Mouse (Mus musculus) ovary, postnatal 14 days (tissue): ENCODE results near the gene Wdr35.
"Not testable (repeated sequence)": the region's sequence is repeated elsewhere in the genome, so short reads cannot be mapped to it uniquely, and the experiment has no call there.

ENCODE experiments used
- DNase-seq: peaks from one replicate; pipeline ENCODE4 v3.0.0; 2022; ENCODE audit warnings: low spot score

Wdr35 gene

DNA sequence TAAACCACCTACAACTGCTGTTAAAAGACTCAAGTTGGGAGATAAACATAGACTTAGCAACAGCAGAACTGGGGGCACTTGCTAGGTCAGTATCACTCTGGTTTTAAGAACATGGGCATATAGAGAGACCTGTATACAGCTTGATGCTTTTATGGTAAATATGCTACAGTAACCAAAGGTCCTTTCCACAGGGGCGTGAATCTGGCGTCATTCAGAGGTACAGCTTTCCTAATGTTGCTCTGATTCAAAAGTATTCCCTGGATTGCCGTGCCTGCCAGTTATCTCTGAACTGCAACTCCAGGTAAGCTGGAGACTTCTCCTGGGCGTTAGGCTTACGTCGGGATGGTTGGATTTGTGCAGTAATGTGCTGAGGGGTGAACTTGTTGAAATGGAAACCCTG is 34.1 kb downstream of the Wdr35 start:
- DNase-seq: no peak

DNA sequence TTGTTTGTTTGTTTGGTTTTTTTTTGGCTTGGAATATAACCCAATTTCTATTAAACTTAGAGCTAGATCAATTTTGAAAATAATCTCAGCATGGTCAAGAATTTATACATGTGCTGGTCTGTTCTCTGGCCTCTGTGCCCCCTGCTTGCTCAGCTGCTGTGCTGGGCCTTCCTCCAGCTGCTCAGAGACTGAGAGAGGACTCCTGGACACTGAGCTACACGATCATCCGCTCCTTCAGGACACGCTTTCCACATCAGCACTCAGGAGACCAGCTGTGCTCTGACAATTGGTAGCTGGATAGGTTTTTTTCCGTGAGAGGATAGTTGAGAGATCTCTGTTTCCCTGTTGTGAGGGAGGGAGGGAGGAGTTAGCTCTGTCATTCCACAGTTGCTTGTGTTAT is 36.6 kb downstream of the Wdr35 start:
- DNase-seq: no peak

DNA sequence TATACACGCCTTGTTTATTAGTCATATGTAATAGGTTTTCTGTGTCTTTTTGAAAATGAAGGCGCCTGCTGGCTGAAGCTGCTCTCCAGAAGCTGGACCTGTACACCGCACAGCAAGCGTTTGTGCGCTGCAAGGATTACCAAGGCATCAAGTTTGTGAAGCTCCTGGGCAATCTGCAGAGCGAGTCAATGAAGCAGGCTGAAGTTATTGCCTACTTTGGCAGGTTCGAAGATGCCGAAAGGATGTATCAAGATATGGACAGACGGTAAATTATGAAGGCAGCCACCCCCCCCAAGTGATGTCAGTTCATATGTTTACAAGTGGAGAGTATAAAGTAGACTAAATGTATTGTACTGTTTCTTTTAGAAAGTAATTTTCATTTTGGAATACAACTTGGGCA is 42.7 kb downstream of the Wdr35 start:
- no peak for DNase-seq

DNA sequence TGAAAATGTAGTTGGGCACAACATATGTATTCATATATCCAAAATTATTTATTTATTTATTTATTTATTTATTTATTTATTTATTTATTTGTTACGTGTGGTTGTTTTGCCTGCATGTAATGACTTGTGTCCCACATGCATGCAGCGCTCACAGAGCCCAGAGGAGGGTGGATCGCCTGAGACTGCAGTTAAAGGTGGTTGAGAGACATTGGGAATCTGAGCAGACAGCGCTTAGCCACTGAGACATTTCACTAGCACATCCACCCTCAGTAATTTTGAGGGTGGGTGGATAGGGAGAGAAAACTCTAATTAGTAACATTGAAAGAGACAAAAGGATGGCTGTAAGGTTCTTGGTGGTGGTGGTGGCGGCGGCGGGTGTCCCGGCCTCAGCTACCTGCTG is 46.7 kb downstream of the Wdr35 start:
- DNase-seq: no peak

DNA sequence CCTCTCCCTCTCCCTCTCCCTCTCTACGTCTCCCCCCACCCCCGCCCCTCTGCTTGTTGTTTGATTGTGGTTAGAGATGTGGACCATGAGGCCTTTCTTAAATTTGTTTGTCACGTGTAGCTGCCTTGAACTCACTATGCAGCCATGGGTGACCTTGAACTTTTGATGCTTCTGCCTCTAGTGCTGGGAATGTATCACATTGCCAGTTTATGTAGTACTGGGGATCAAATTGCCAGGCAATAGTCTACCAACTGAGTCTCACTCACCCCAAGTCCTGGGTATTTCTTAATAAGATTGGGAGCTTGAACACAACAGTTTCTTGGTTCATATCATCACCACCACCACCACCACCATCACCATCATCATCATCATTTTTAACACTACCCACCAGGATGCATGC is 47.3 kb downstream of the Wdr35 start:
- no peak for DNase-seq

DNA sequence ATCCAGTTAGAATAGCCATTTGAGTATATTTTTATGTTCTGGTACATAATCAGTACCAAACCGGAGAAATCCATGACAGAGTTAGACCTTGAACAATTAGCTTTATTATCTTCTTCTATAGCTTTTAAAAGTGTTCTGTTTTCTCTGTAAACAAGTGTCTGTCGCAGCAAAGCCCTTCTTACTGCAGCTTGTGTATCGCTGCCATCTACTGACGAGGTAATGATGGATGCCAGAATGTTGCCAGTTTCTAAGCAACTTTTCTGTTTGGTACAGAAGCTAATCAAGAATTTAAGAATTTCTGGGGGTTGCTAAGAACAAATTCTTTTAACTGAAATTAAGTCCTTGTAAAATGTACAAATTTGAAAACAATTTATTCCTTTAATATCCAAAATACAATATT is 49.3 kb downstream of the Wdr35 start:
- no peak for DNase-seq

DNA sequence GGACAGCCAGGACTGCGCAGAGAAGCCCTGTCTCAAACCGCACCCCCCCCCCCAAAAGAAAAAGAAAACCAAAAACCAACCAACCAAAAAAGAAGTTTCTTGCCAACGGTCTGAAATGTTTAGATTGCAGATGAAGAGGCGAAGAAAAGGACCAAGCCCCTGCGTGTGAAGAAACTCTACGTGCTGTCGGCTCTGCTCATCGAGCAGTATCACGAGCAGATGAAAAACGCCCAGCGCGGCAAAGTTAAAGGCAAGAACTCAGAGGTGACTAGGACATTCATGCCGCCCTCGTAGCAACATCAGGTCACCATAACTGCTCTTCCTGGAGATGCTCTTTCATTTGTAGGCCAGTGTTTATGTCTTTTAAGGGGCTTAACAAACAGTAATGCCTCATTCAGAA is 50.4 kb downstream of the Wdr35 start:
- no peak for DNase-seq

DNA sequence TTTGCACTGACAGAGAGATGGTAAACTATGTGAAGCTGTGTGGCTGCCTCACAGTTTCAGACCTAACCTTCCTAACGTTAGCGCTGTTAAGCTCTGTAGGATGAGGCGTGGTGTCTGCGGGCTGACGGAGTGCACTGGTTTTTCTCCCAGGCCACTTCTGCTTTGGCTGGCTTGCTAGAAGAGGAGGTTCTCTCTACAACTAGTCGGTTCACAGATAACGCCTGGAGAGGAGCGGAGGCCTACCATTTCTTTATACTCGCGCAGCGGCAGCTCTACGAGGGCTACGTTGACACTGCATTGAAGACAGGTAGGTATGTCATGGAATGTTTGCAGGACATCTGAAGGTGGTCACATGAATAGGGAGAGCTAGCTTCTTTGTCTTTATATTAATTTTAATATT is 51.0 kb downstream of the Wdr35 start:
- no peak for DNase-seq

DNA sequence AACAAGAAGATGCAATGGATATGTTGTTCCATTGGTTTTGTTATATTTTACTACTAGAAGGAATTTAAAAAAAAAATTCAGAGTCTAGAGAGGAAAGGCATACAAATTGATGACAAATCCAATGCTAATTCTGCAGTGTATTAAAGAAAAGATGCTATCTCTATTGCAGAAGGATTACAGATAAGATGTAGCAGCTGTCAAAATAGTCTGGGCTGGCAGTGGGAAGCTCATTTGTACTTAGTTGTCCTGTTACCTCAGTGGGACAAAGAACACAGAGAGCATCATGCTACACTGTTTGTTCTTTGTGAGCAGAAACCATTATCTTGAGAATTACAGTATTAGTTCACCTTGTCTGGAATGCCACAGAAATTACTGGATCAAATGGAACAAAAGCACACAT is 53.2 kb downstream of the Wdr35 start:
- no peak for DNase-seq

DNA sequence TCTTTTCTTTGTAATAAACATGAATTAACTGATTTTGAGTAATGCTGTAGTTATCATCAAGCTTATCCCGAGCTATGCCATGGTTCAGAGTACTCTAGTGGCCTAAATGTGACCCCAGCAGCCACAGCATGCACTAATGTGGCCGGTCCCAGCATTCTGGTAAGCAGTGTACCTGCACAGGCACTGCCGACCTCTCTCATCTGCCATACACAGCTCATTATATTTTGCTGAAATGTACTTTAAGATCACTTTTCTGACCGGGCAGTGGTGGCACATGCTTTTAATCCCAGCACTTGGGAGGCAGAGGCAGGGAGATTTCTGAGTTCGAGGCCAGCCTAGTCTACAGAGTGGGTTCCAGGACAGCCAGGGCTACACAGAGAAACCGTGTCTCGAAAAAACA is 55.1 kb downstream of the Wdr35 start:
- not testable (repeated sequence) for DNase-seq

DNA sequence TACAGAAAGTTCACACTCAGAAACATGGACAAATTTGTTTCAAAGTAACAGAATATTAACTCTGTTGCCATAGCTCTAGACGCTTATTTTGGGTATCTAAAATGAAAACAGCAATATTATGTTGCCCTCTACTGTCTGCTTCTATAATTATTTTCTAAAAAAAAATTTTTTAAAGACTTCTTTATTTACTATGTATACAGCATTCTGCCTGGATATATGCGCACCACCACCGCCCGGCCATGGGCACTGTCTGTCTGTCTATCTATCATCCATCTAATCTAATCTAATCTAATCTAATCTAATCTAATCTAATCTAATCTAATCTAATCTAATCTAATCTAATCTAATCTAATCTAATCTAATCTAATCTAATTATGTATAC is 55.8 kb downstream of the Wdr35 start:
- DNase-seq: no peak

DNA sequence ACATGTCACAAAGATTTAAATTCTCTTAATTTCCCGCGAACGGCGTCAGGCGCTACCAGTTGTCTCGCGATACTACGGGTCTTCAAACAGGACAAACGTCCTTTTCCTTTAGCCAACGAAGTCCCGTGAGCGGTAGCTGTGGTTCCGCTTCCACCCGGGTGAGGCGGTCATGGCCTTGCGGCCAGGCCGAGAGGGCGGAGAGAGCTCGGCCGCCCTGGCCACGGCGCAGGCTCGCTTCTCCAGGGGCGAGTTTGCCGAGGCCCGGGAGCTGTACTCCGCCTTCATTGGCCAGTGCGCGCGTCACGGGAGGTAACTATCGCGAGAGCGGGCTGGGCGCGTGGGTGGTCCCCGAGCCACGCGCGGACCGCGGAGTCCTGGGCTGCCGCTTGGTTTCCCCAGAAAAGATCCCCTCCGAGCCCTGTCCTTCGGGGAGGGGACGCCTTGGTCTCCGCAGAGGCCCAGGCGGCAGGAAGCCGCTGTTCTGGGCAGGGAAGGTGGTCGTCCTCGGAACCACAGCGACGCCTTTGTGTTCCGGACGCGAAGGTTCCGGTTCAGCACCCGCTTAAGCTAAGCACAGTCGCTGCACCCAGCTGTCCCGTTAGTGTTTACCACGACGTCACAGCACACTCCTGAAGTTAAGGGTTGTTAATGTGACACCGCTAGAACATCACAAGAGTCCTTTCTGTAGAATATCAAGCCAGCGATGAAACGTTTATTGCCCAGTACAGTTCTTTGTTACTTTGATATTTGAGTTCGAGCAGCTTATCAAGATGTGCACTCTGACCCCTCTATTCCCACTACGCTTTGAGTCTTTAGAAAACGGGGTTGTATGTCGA is 56.4 kb downstream of the Wdr35 start, which contains the start of gene Ttc32:
Ttc32 (plus strand) TSS at position 110 of the 836 bp plus-strand sequence.
- peak; percentile 92 for DNase-seq

DNA sequence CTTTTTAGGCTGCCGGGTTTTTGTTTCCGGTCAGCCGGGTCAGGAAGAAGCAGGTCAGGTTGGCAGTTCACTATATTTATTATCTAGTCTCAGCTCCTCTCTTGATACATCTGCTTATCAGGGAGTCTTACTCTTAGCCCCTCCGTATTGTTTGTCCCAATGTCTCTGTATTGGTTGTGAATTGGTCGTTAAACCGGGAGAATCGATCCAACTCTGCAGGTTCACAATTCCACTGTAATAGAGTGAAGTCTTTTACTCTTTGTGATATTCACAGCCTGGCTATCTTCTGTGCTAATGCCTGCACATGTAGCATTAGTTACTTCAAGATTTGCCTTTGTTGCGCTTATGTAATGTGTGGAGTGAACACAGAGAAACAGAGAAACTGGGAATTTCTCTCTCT is 57.5 kb downstream of the Wdr35 start:
- DNase-seq: no peak

DNA sequence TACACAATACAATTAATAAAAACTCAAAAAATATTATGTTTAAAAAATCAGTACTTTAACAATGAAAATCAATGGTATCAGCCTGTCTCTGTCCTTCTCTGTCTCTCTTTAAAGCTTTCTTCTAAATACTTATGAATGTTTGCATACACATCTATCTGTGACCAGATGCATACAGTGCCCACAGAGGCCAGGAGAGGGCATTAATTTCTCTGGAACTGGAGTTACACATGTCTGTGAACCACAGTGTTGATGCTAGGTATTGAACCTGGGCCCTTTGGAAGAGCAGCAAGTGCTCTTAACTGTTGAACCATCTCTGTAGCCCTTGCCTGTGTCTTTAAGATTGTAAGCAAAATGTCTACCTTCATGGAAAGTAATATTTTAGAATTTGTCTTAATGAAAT is 59.4 kb downstream of the Wdr35 start:
- no peak for DNase-seq

DNA sequence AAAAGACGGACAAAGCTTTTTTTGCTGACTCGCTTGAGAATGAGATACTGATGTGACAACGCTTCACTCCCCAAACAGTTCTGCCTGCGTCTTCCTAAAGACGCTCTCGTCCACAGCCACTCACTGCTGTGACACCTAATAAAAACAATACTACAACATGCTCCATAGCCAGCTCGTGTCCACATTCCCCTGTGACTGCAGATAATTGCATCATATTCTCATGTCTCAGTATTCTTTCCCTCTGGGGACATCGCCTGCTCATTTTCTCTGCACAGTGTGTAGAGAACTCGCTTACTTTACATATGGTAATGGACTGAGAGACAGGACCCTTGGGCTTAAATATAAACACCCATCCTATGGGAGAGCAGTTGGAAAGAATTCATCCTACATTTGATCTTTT is 62.7 kb downstream of the Wdr35 start:
- DNase-seq: no peak

DNA sequence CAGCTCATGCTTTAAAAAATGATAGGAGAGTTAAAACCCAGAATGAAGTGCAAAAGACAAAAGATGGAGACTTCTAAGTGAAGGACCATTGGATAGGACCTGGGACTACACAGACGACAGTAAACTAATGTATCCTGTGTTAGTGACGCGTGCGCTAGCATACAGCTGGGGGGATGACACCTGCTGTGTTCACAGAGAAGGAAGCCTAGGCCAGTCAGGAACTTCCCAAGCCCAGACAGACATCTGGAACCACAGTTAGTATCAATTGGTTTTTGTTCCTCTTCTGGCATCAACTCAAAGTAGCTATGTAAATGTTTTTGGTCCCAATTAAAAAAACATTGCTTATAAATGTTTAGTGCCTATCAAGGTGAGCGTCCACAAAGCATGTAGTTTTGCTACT is 66.5 kb downstream of the Wdr35 start:
- DNase-seq: no peak

DNA sequence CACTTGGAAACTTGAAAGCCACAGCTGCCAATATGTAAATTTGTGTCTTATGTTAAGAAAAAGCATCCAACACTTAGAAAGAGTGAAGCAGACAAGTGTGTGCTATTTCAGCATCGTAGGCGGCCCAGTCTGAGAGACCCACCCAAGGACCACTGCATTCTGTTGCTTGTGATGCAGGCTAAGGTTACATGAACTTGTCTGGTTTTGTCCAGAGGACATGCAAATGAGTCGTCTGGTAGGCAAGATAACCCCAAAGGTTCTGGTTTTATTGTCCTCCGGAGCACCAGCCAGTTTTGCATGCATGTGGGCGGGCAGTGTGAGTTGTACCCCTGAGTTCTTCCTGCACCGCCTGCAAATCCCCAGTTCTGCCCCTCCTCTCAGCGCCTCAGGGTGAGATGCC is 67.0 kb downstream of the Wdr35 start:
- no peak for DNase-seq

DNA sequence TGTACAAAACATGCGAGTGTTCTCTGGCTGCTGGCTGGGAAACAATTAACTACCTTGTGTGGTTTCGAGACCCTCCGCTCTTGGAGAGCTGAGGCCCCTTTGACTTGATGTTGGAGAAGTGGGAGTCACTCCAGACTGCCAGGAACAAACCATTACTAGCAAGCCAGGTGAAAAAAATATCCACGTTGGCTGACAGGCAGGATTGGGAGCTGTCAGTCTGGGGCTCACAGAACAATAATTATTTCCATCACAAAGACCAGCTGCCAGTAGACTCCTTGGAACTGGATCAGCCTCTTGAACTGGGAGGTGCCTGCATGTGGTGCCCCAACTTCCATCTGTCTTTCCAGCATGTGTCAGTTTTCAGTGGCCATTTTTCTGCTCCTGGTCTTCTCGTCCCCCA is 68.6 kb downstream of the Wdr35 start:
- no peak for DNase-seq

DNA sequence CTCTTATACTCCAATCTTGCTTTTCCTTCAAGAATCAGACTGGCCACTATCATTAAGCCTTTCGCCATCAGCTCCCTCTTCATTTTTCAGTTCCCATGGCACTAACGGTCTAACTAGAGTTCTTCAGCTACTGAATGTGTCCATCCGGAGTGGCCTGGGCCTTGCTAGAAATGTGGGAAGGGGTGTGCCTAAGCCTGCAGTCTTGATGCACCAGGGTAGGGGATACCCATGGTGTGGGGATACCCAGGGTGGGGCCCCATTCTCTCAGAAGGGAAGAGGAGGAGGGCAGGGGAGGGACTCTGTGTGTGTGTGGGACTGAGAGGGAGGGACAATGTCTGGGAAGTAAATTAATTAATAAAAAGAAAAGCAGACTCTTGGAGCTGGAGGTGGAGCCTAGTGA is 69.1 kb downstream of the Wdr35 start:
- no peak for DNase-seq

DNA sequence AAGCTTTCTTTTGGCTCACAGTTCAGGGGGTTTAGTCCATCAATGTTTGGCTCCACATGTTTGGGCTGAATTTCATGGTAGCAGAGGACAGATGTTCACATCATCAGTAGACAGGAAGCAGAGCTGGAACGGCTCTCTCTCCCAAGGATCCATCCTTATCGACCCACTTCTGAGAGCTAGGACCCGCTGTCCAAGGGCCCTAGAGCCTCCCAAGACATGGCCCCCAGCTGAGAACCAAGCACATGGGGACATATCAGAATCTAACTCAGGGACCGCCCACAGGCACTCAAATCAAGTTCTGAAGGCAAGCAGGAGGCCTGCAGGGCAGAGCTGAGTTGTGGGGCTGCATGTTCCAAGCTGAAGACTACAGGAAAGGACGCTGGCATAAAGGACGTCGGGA is 71.0 kb downstream of the Wdr35 start:
- no peak for DNase-seq

DNA sequence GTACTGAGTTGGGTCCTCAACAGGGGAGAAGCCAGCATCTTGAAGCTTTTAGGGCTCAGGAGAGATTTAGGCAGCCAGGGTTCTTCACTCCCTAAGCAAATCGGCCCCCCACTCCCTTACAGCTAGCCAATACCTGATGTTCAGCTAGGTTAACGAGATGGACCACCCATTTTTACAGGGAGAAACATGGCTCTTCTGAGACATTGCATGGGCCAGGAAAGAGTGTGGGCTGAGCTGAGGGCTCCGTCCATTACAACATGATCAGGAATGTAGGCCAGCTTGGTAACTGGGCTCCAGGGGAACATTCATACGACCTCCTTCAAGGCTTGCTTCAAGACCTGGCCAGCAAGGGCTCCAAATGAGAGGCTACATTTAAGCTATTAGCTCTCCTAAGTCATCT is 73.0 kb downstream of the Wdr35 start:
- no peak for DNase-seq

DNA sequence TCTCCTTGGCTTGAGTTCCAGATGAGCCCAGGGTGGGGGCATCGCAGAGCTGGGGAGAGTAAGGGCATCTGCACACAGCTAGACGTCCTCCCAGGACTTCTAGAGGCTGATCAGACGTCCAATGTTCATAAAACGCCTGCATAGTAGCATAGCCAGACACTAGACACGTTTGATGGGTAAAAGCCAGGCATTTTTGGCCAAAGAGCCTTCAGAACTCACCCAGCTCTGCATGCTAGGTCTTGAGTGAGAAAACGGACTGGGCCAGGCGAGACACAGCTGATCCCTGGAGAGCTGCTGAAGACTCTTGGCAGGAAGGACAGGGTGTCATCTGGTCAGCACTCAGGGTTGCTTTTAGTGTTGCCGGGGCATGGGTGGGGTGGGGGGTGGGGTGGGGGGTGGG is 74.4 kb downstream of the Wdr35 start:
- no peak for DNase-seq

DNA sequence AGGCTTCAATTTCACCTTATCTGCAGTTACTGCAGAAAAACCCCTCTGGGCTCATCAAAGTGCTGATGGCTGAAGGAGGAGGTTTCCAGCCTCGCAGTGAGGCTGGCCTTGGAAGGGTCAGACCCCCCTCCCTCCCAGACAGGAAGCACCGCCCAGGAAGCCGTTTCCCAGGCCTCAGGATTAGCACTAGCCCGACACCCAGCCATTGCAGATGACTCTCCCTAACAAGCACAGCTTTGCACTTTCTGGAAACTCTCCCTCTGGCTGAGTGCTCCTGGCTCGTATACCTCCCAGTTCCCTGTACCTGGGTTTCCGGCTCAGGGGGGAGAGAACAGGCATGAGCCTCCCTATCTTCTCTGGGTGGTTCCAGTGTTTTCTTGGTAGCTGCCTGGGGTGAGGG is 77.1 kb downstream of the Wdr35 start:
- DNase-seq: no peak

DNA sequence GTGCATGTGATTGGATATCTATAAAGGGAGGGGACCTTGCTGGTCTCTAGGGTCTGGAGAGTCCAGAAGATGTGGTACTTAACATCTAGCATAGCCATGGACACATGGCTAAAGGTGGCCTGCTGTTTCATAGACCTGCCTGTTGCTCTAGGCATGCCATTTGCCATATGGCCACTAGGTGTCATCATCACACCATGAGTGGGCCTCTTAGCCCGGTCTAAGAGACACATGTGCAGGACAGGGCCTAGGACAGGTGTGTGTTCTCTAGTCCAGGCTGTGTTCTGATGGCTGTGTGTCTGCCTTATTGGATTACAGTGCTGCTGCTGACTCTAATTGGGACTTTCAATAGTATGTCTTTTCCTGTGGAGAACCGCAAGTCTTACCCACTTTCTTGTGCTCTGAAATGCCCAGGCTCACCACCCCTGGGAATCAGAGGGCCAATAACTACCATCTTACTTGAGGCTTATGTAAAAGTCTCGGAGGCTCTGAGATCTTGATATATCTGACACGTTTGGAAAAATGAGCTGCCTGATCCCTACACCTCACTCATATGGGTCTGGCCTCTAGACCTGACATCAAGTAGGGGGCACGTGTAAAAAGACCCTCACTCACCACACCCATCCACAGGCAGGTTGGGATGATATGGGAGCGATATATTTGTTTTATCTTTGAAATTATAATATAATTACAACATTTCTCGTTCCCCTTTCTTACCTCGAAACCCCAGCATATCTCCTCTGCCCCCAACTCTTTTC is 78.6 kb downstream of the Wdr35 start:
- peak; percentile 84 for DNase-seq
